Mouse (Mus musculus) embryonic facial prominence, embryonic 15.5 days (tissue): ENCODE results near the gene Olfr1243. TPM values are rescaled to one million over a fixed set of nuclear protein-coding genes. Genes with fewer than 3 reads are reported as not detected.
"Not testable (repeated sequence)": the region's sequence is repeated elsewhere in the genome, so short reads cannot be mapped to it uniquely, and the experiment has no call there.

Experiments used
- ATAC-seq: fragments of 200-750 bp; cut with Nextera tagmentation; 2 replicates; pipeline ENCODE4 v1.8.0; 2017; ENCODE audit warnings: low read depth, moderate TSS enrichment; ENCODE audit not compliant: insufficient number of reproducible peaks, low FRiP score, low TSS enrichment
- H3K27ac ChIP-seq: fragments of 300-500 bp; sonication (generic); replicated peaks from 2 replicates; pipeline ENCODE4 v1.5.1; 2015; ENCODE audit warnings: mild to moderate bottlenecking, inconsistent platforms
- H3K27me3 ChIP-seq: fragments of 300-500 bp; sonication (generic); 2 replicates; pipeline ENCODE4 v1.6.1; 2015; ENCODE audit warnings: inconsistent platforms
- H3K36me3 ChIP-seq: fragments of 300-500 bp; sonication (generic); 2 replicates; pipeline ENCODE4 v1.6.1; 2015; ENCODE audit warnings: mild to moderate bottlenecking, inconsistent platforms
- H3K4me1 ChIP-seq: fragments of 300-500 bp; sonication (generic); 2 replicates; pipeline ENCODE4 v1.6.1; 2015; ENCODE audit warnings: inconsistent platforms
- H3K4me2 ChIP-seq: fragments of 300-500 bp; sonication (generic); replicated peaks from 2 replicates; pipeline ENCODE4 v1.6.1; 2015; ENCODE audit warnings: mild to moderate bottlenecking, inconsistent platforms
- H3K4me3 ChIP-seq: fragments of 300-500 bp; sonication (generic); replicated peaks from 2 replicates; pipeline ENCODE4 v1.5.1; 2015; ENCODE audit warnings: mild to moderate bottlenecking, inconsistent platforms
- H3K9ac ChIP-seq: fragments of 300-500 bp; sonication (generic); 2 replicates; pipeline ENCODE4 v1.6.1; 2015; ENCODE audit warnings: inconsistent platforms
- H3K9me3 ChIP-seq: fragments of 300-500 bp; sonication (generic); replicated peaks from 2 replicates; pipeline ENCODE4 v1.6.1; 2016; ENCODE audit warnings: inconsistent platforms
- WGBS: fragments of 180-500 bp; shearing (Covaris S2); methylation state at CpG from one replicate; pipeline ENCODE4 v1.1.7; 2015; 5-methylcytosine and 5-hydroxymethylcytosine counted together
- polyA plus RNA-seq: library from polyadenylated mRNA; unstranded; fragments of >200 nt; fragmentation: Nextera tagmentation; extraction: Ambion mirVana; gene quantifications from 2 replicates; pipeline ENCODE4 v1.2.1, GENCODE M21; 2015

The Olfr1243 gene
- not detected in 2 replicates for polyA plus RNA-seq

GRCm38 (mm10) chr2:89531387-89531786, at the start of gene Olfr1243:
TSS of gene Olfr1243 (minus strand) at chr2:89531487.
- 76% methylated on average over 1 of the region's 1 CpGs for WGBS
- H3K9ac ChIP-seq: no peak within 1 kb of the TSS
- H3K27me3 ChIP-seq: no peaks in the 10 kb centered on the region
- H3K4me1 ChIP-seq: no peaks in the 10 kb centered on the region
- no peak for ATAC-seq
- H3K4me3 ChIP-seq: no peak within 1 kb of the TSS
- H3K9me3 ChIP-seq: no peaks in the 10 kb centered on the region
- no peak within 1 kb of the TSS for H3K4me2 ChIP-seq
- no peaks in the 10 kb centered on the region for H3K36me3 ChIP-seq
- H3K27ac ChIP-seq: no peak within 1 kb of the TSS

GRCm38 (mm10) chr2:89578347-89578746, 47.1 kb upstream of the Olfr1243 start, which contains the start of gene Olfr1245:
TSS of gene Olfr1245 (minus strand) at chr2:89578447.
- Histone ChIP-seq H3K27ac (no peak within 1 kb of the TSS), H3K4me2 (no peak within 1 kb of the TSS), H3K4me1 (no peaks in the 10 kb centered on the region), H3K4me3 (no peak within 1 kb of the TSS), H3K27me3 (no peaks in the 10 kb centered on the region), H3K36me3 (no peaks in the 10 kb centered on the region), H3K9me3 (no peaks in the 10 kb centered on the region), H3K9ac (no peak within 1 kb of the TSS)
- 84% methylated on average over 1 of the region's 1 CpGs for WGBS
- ATAC-seq: no peak

DNA sequence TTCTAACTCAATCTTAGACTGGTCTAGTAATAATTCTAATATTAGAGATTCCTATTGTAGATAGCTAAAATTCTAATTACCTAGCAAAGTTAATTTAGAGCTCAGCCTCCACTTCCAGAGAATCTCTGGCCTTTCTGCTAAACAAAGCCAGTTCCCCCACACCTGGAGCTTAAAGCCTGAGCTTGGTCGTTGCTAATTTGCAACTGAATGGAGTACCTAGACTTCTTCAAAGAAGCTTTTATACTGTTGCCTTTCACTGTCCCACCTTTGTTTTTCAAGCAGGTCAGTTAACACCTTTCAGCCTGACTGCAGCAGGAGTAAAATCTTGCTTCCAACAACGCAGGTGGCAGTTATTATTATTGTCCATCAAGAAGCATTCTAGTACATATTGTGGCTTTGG, 31.4 kb upstream of the Olfr1243 start:
- not testable (repeated sequence) for H3K4me2 ChIP-seq, H3K27me3 ChIP-seq, H3K9me3 ChIP-seq, ATAC-seq, H3K4me3 ChIP-seq, H3K27ac ChIP-seq, H3K4me1 ChIP-seq, H3K36me3 ChIP-seq, H3K9ac ChIP-seq
- 54% methylated on average over 2 of the region's 2 CpGs for WGBS

- no peaks in the 10 kb centered on the region for H3K9me3 ChIP-seq
- H3K4me1 ChIP-seq: no peaks in the 10 kb centered on the region
- H3K9ac ChIP-seq: no peak overlapping the region
- no peak overlapping the region for H3K4me3 ChIP-seq
- H3K27me3 ChIP-seq: no peaks in the 10 kb centered on the region
- H3K27ac ChIP-seq: no peak overlapping the region
- WGBS: 48% methylated on average over 2 of the region's 2 CpGs
- ATAC-seq: no peak
- no peaks in the 10 kb centered on the region for H3K36me3 ChIP-seq
- H3K4me2 ChIP-seq: no peak overlapping the region
Observed at GRCm38 (mm10) chr2:89544516-89544915, 13.2 kb upstream of the Olfr1243 start.

GRCm38 (mm10) chr2:89539923-89540322, 8.6 kb upstream of the Olfr1243 start:
- no peaks in the 10 kb centered on the region for H3K4me1 ChIP-seq
- H3K4me2 ChIP-seq: no peak overlapping the region
- H3K27ac ChIP-seq: no peak overlapping the region
- H3K4me3 ChIP-seq: no peak overlapping the region
- no peak for ATAC-seq
- 67% methylated on average over 1 of the region's 1 CpGs for WGBS
- H3K9me3 ChIP-seq: no peaks in the 10 kb centered on the region
- no peaks in the 10 kb centered on the region for H3K27me3 ChIP-seq
- H3K9ac ChIP-seq: no peak overlapping the region
- H3K36me3 ChIP-seq: no peaks in the 10 kb centered on the region

DNA sequence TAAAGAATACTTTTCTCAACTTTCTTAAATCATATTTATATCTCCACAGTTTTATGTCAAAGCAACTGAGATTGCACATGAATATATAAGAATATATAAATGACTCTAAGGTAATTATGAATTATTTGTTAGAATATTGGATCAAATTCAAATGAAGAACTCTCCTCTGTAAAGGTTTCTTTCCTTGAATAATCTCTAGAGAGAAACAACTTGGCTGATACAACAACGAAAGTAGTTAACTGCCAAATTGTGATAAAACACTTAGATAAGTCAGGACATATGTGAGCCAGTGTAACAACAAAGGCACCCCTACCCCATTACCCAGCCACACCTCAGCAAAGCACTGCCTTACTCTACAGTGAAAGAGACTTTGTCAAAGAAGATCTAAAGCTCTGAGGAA, 33.1 kb downstream of the Olfr1243 start, which contains the start of gene Olfr1242:
Gene Olfr1242 (minus strand): TSS at position 101 of the 400 bp plus-strand sequence.
- 86% methylated on average over 1 of the region's 1 CpGs for WGBS
- Histone ChIP-seq H3K27me3 (no peaks in the 10 kb centered on the region), H3K4me1 (no peaks in the 10 kb centered on the region), H3K9me3 (no peaks in the 10 kb centered on the region), H3K36me3 (no peaks in the 10 kb centered on the region), H3K4me3 (no peak within 1 kb of the TSS), H3K9ac (no peak within 1 kb of the TSS), H3K27ac (no peak within 1 kb of the TSS), H3K4me2 (no peak within 1 kb of the TSS)
- ATAC-seq: no peak

- Histone ChIP-seq H3K4me1 (no peaks in the 10 kb centered on the region), H3K9ac (no peak within 1 kb of the TSS), H3K9me3 (no peaks in the 10 kb centered on the region), H3K36me3 (no peaks in the 10 kb centered on the region), H3K27ac (no peak within 1 kb of the TSS), H3K4me2 (no peak within 1 kb of the TSS), H3K27me3 (no peaks in the 10 kb centered on the region), H3K4me3 (no peak within 1 kb of the TSS)
- ATAC-seq: no peak
Observed at GRCm38 (mm10) chr2:89487026-89487425, 44.3 kb downstream of the Olfr1243 start, which contains the start of gene Olfr1241. TSS of gene Olfr1241 (minus strand) at chr2:89487126.

Other genes with a start within 250 kb of the Olfr1243 start
- not detected in 2 replicates for gene Olfr1229, start 243.5 kb downstream of the Olfr1243 start, polyA plus RNA-seq
- gene Olfr1230, start 234.2 kb downstream of the Olfr1243 start, polyA plus RNA-seq: not detected in 2 replicates
- 0.11 TPM in 1 of 2 replicates, not detected in the other for gene Olfr1231, start 224.4 kb downstream of the Olfr1243 start, polyA plus RNA-seq
- gene Olfr1232, start 201.8 kb downstream of the Olfr1243 start, polyA plus RNA-seq: not detected in 2 replicates
- gene Olfr1233, start 189.1 kb downstream of the Olfr1243 start, polyA plus RNA-seq: not detected in 2 replicates
- 0.08 TPM in 1 of 2 replicates, not detected in the other for gene Olfr1234, start 166.6 kb downstream of the Olfr1243 start, polyA plus RNA-seq
- gene Olfr1238, start 121.8 kb downstream of the Olfr1243 start, polyA plus RNA-seq: not detected in 2 replicates
- gene Olfr1239, start 111.1 kb downstream of the Olfr1243 start, polyA plus RNA-seq: 0.12 TPM in 1 of 2 replicates, not detected in the other
- gene Olfr1240, start 88.5 kb downstream of the Olfr1243 start, polyA plus RNA-seq: 0.13 and 0.14 TPM in 2 replicates
- gene Olfr1241, start 44.4 kb downstream of the Olfr1243 start, polyA plus RNA-seq: not detected in 2 replicates
- gene Olfr1242, start 33.2 kb downstream of the Olfr1243 start, polyA plus RNA-seq: not detected in 2 replicates
- gene Olfr1245, start 47.0 kb upstream of the Olfr1243 start, polyA plus RNA-seq: not detected in 2 replicates
- not detected in 2 replicates for gene Olfr1246, start 61.7 kb upstream of the Olfr1243 start, polyA plus RNA-seq
- 0.05 TPM in 1 of 2 replicates, not detected in the other for gene Olfr1247, start 82.6 kb upstream of the Olfr1243 start, polyA plus RNA-seq
- gene Olfr1248, start 86.8 kb upstream of the Olfr1243 start, polyA plus RNA-seq: not detected in 2 replicates
- gene Olfr1249, start 103.5 kb upstream of the Olfr1243 start, polyA plus RNA-seq: not detected in 2 replicates
- gene Olfr1250, start 130.0 kb upstream of the Olfr1243 start, polyA plus RNA-seq: not detected in 2 replicates
- not detected in 2 replicates for gene Olfr1251, start 140.4 kb upstream of the Olfr1243 start, polyA plus RNA-seq
- gene Olfr1252, start 193.5 kb upstream of the Olfr1243 start, polyA plus RNA-seq: not detected in 2 replicates
- not detected in 2 replicates for gene Olfr1253, start 225.6 kb upstream of the Olfr1243 start, polyA plus RNA-seq